In genomic region chr6:95098366-95099109, GRCm38 (mm10) we compare ENCODE assay signal across 9 mouse cellular contexts. TPM values are rescaled to one million over a fixed set of nuclear protein-coding genes. Genes with fewer than 3 reads are reported as not detected.
DNase-seq lines count a peak whose midpoint lies in the region; ATAC-seq and TF ChIP-seq lines count a peak whose summit lies in the region.
"Had no signal": no experiment of that assay in that cellular context is flagged by ENCODE, and none has a peak within 500 bp of the region (broad histone marks: within the 10 kb centered on the region; RNA-seq: fewer than 3 reads in every experiment).

No protein-coding gene starts in this region.

- in situ Hi-C loops in Patski (cut with MboI; ENCODE audit: low pct_unique_long_range_greater_than_20kb), result loop anchor here (25.0 kb wide), 1 partner anchor 1914 kb away; no protein-coding TSS in a partner anchor

- peak; percentile 97 for TF ChIP-seq CTCF in Patski (IDR thresholded peaks at IDR 0.05)
- TF ChIP-seq CTCF in left cerebral cortex, adult 2 months (IDR thresholded peaks at IDR 0.05), result peak; percentile 94

- intact Hi-C loops in left cerebral cortex, adult 2 months (cut with DNase I), result loop anchor here (5.0 to 10.0 kb wide), 4 partner anchors 124 to 1929 kb away; no protein-coding TSS in a partner anchor

- peak; percentile 95 for ATAC-seq in Patski
- peak; percentile 70 for ATAC-seq in forebrain, embryonic 16.5 days
- peak; percentile 92 for ATAC-seq in megakaryocyte-erythroid progenitor cell, adult 5-6 weeks (replicated peaks; ENCODE audit: low FRiP score, low TSS enrichment, poor library complexity, severe bottlenecking)

- no peaks in the 10 kb centered on the region for H3K9me3 ChIP-seq in forebrain, embryonic 16.5 days (ENCODE audit: control insufficient read depth, low read length)
- H3K9me3 ChIP-seq: neural tube, embryonic 13.5 days had no signal

- H3K9ac ChIP-seq in forebrain, embryonic 16.5 days (replicated peaks; ENCODE audit: low read depth, low read length), result no peak overlapping the region
- H3K9ac ChIP-seq: neural tube, embryonic 13.5 days had no signal

- CTCF ChIA-PET in Patski (lab: Charles Lee), result interaction anchor here (1.0 kb wide), 1 partner anchor 14 kb away, joined by 3 read pairs; no protein-coding TSS in a partner anchor

- 0 out of 2 replicates have a peak, but pooled peaks cover 3% of the 10 kb centered on the region for H3K4me1 ChIP-seq in forebrain, embryonic 16.5 days (replicated peaks; ENCODE audit: control insufficient read depth, insufficient read depth, low read length)
- H3K4me1 ChIP-seq: neural tube, embryonic 13.5 days had no signal

- no peaks in the 10 kb centered on the region for H3K36me3 ChIP-seq in forebrain, embryonic 16.5 days (ENCODE audit: control insufficient read depth, insufficient read depth)
- H3K36me3 ChIP-seq: neural tube, embryonic 13.5 days had no signal

- no peak overlapping the region for H3K27ac ChIP-seq in forebrain, embryonic 16.5 days (ENCODE audit: low read length)
- no peak overlapping the region for H3K27ac ChIP-seq in left cerebral cortex, adult 2 months
- H3K27ac ChIP-seq: neural tube, embryonic 13.5 days had no signal

- POLR2A ChIA-PET in Patski (lab: Charles Lee), result no interaction called here

- DNase-seq in Patski (ENCODE audit: low read depth, low spot score), result no peak
- DNase-seq in cerebellum, adult 11 months, result peak; percentile 61
- DNase-seq in hindlimb bud, embryonic 11.5 days (ENCODE audit: extremely low spot score, low read depth, low spot score), result peak; percentile 41
- DNase-seq in left cerebral cortex, adult 2 months (ENCODE audit: extremely low spot score in 1 of 2, low spot score in 2 of 2), result peak; percentile 79 to 90
- peak; percentile 96 for DNase-seq in right cerebral cortex, postnatal 4 days
- DNase-seq in urinary bladder, postnatal 36 days (ENCODE audit: low spot score in 2 of 2), result peak; percentile 66 to 81

- H3K4me2 ChIP-seq in forebrain, embryonic 16.5 days (ENCODE audit: low read length), result no peak overlapping the region
- H3K4me2 ChIP-seq: neural tube, embryonic 13.5 days had no signal

- no peak overlapping the region for H3K4me3 ChIP-seq in forebrain, embryonic 16.5 days (replicated peaks; ENCODE audit: low read length)
- H3K4me3 ChIP-seq in left cerebral cortex, adult 2 months, result no peak overlapping the region
- H3K4me3 ChIP-seq: neural tube, embryonic 13.5 days had no signal

- WGBS in forebrain, embryonic 16.5 days, result 28% methylated on average over 21 of the region's 21 CpGs

- H3K27me3 ChIP-seq in Patski, result peaks cover 54% of the 10 kb centered on the region
- no peaks in the 10 kb centered on the region for H3K27me3 ChIP-seq in forebrain, embryonic 16.5 days (replicated peaks; ENCODE audit: control insufficient read depth, insufficient read depth, low read length)
- H3K27me3 ChIP-seq: neural tube, embryonic 13.5 days had no signal

RNA-seq across cellular contexts. Expression of gene Kbtbd8, which starts 18.5 kb away (rescaled TPM):
- polyA plus RNA-seq in Patski (2021), result 1.1 TPM
- polyA plus RNA-seq in forebrain, embryonic 16.5 days (2015; fragmentation: Nextera tagmentation; extraction: Ambion mirVana), result 5.4 and 7.5 TPM in 2 replicates
- 10 to 100 TPM; 10.1 to 10.4 TPM for total RNA-seq in left cerebral cortex, adult 2 months (2021)
- total RNA-seq in megakaryocyte-erythroid progenitor cell, adult 5-6 weeks (2014; fragmentation: Nextera tagmentation), result 12.7 and 14.2 TPM in 2 replicates
- 10.4 and 13.4 TPM in 2 replicates for total RNA-seq in megakaryocyte-erythroid progenitor cell, adult 5-6 weeks (2017)
